Mouse (Mus musculus) limb, embryonic 14.5 days (tissue): ENCODE measurements around the gene Olfr530. TPM values are rescaled to one million over a fixed set of nuclear protein-coding genes. Genes with fewer than 3 reads are reported as not detected.

ENCODE experiments used
- ATAC-seq: fragments of 200-750 bp; cut with Nextera tagmentation; 2 replicates; pipeline ENCODE4 v1.8.0; 2017; ENCODE audit warnings: low read depth, moderate number of reproducible peaks, moderate TSS enrichment; ENCODE audit not compliant: low FRiP score
- DNase-seq: peaks from one replicate; pipeline ENCODE4 v3.0.0-alpha.2; 2015; ENCODE audit warnings: low spot score
- H3K27ac ChIP-seq: fragments of 300-500 bp; sonication (generic); replicated peaks from 2 replicates; pipeline ENCODE4 v1.5.1; 2014; ENCODE audit warnings: low read depth, mild to moderate bottlenecking, low read length, moderate library complexity, mixed read lengths
- H3K27me3 ChIP-seq: fragments of 300-500 bp; sonication (generic); 2 replicates; pipeline ENCODE4 v1.6.1; 2014; ENCODE audit warnings: low read length, mixed read lengths; ENCODE audit not compliant: control insufficient read depth, insufficient read depth
- H3K36me3 ChIP-seq: fragments of 300-500 bp; sonication (generic); 2 replicates; pipeline ENCODE4 v1.6.1; 2014; ENCODE audit warnings: mild to moderate bottlenecking, low read length, moderate library complexity, mixed read lengths; ENCODE audit not compliant: control insufficient read depth, insufficient read depth
- H3K4me1 ChIP-seq: fragments of 300-500 bp; sonication (generic); 2 replicates; pipeline ENCODE4 v1.6.1; 2014; ENCODE audit warnings: antibody characterized with exemption, low read length, mixed read lengths; ENCODE audit not compliant: control insufficient read depth, insufficient read depth
- H3K4me2 ChIP-seq: fragments of 300-500 bp; sonication (generic); replicated peaks from 2 replicates; pipeline ENCODE4 v1.6.1; 2014; ENCODE audit warnings: low read depth, mild to moderate bottlenecking, low read length, moderate library complexity; ENCODE audit not compliant: severe bottlenecking
- H3K4me3 ChIP-seq: fragments of 300-500 bp; sonication (generic); replicated peaks from 2 replicates; pipeline ENCODE4 v1.5.1; 2014; ENCODE audit warnings: low read length
- H3K9ac ChIP-seq: fragments of 300-500 bp; sonication (generic); 2 replicates; pipeline ENCODE4 v1.6.1; 2014; ENCODE audit warnings: mild to moderate bottlenecking, low read depth, low read length, moderate library complexity; ENCODE audit not compliant: severe bottlenecking
- H3K9me3 ChIP-seq: fragments of 300-500 bp; sonication (generic); 2 replicates; pipeline ENCODE4 v1.6.1; 2016; ENCODE audit warnings: low read length; ENCODE audit not compliant: control insufficient read depth
- POLR2A ChIP-seq: fragments of 200-500 bp; IDR thresholded peaks from 2 replicates; pipeline ENCODE4 v1.8.0; 2012; ENCODE audit warnings: inconsistent platforms, mild to moderate bottlenecking, moderate library complexity, borderline replicate concordance; ENCODE audit not compliant: insufficient read depth, insufficient read length; ENCODE audit errors: extremely low read depth
- WGBS: fragments of 180-500 bp; shearing (Covaris S2); extraction: QIAGEN DNeasy Blood & Tissue Kit; methylation state at CpG from one replicate; pipeline ENCODE4 v1.1.7; 2014; 5-methylcytosine and 5-hydroxymethylcytosine counted together
- polyA plus RNA-seq, 2 experiments: library from polyadenylated mRNA; depleted of rRNA in 1 of 2; stranded (reverse) in 1 of 2; unstranded in 1 of 2; fragments of >200 nt; fragmentation: Nextera tagmentation in 1 of 2; extraction: Ambion mirVana in 1 of 2; gene quantifications; 2 replicates each; pipeline versions ENCODE4 v1.2.1 to v1.2.3; 2012 to 2014

Olfr530 gene
- polyA plus RNA-seq (2012; rRNA removed), result not detected in 2 replicates
- not detected in 2 replicates for polyA plus RNA-seq (2014; fragmentation: Nextera tagmentation; extraction: Ambion mirVana)

- no peaks in the 10 kb centered on the region for H3K27me3 ChIP-seq
- DNase-seq (no peak), ATAC-seq (no peak)
- no peak within 1 kb of the TSS for H3K4me3 ChIP-seq
- no peak within 1 kb of the TSS for H3K4me2 ChIP-seq
- H3K4me1 ChIP-seq, result no peaks in the 10 kb centered on the region
- no peak for TF ChIP-seq POLR2A
- H3K36me3 ChIP-seq, result no peaks in the 10 kb centered on the region
- no peak within 1 kb of the TSS for H3K9ac ChIP-seq
- no peaks in the 10 kb centered on the region for H3K9me3 ChIP-seq
- no peak within 1 kb of the TSS for H3K27ac ChIP-seq
- 19% methylated on average over 1 of the region's 1 CpGs for WGBS
Observed at GRCm38 (mm10) chr7:140376231-140376630, at the start of gene Olfr530. Gene Olfr530, minus strand, starts transcription at chr7:140376331.

- Histone ChIP-seq H3K9ac (no peak within 1 kb of the TSS), H3K9me3 (no peaks in the 10 kb centered on the region), H3K4me1 (no peaks in the 10 kb centered on the region), H3K27me3 (no peaks in the 10 kb centered on the region), H3K4me2 (no peak within 1 kb of the TSS), H3K36me3 (no peaks in the 10 kb centered on the region), H3K27ac (no peak within 1 kb of the TSS), H3K4me3 (no peak within 1 kb of the TSS)
- ATAC-seq (no peak), DNase-seq (no peak)
- TF ChIP-seq POLR2A, result no peak
- WGBS, result 95% methylated on average over 1 of the region's 1 CpGs
Observed at GRCm38 (mm10) chr7:140421539-140421938, 45.4 kb upstream of the Olfr530 start, which contains the start of gene Olfr532. Gene Olfr532, minus strand, starts transcription at chr7:140421639.

GRCm38 (mm10) chr7:140402818-140403217 is 26.7 kb upstream of the Olfr530 start, which contains the start of gene Olfr531:
Gene Olfr531, minus strand, starts transcription at chr7:140402918.
- H3K27ac ChIP-seq, result no peak within 1 kb of the TSS
- WGBS, result 72% methylated on average over 1 of the region's 1 CpGs
- H3K4me1 ChIP-seq, result no peaks in the 10 kb centered on the region
- H3K36me3 ChIP-seq, result no peaks in the 10 kb centered on the region
- H3K27me3 ChIP-seq, result no peaks in the 10 kb centered on the region
- H3K4me2 ChIP-seq, result no peak within 1 kb of the TSS
- H3K4me3 ChIP-seq, result no peak within 1 kb of the TSS
- no peak within 1 kb of the TSS for H3K9ac ChIP-seq
- DNase-seq, result no peak
- no peak for ATAC-seq
- TF ChIP-seq POLR2A, result no peak
- no peaks in the 10 kb centered on the region for H3K9me3 ChIP-seq

- no peak overlapping the region for H3K4me3 ChIP-seq
- H3K4me1 ChIP-seq, result no peaks in the 10 kb centered on the region
- H3K27me3 ChIP-seq, result no peaks in the 10 kb centered on the region
- H3K4me2 ChIP-seq, result no peak overlapping the region
- no peak overlapping the region for H3K27ac ChIP-seq
- H3K9ac ChIP-seq, result no peak overlapping the region
- TF ChIP-seq POLR2A, result no peak
- no peaks in the 10 kb centered on the region for H3K36me3 ChIP-seq
- H3K9me3 ChIP-seq, result no peaks in the 10 kb centered on the region
- no peak for DNase-seq
- 93% methylated on average over 2 of the region's 2 CpGs for WGBS
- ATAC-seq, result no peak
Observed at GRCm38 (mm10) chr7:140376911-140377310, 780 bp upstream of the Olfr530 start.

GRCm38 (mm10) chr7:140374300-140374699 is 1.8 kb downstream of the Olfr530 start:
- TF ChIP-seq POLR2A, result no peak
- Histone ChIP-seq H3K9ac (no peak overlapping the region), H3K27ac (no peak overlapping the region), H3K4me2 (no peak overlapping the region), H3K9me3 (no peaks in the 10 kb centered on the region), H3K36me3 (no peaks in the 10 kb centered on the region), H3K27me3 (no peaks in the 10 kb centered on the region), H3K4me1 (no peaks in the 10 kb centered on the region), H3K4me3 (no peak overlapping the region)
- DNase-seq (no peak), ATAC-seq (no peak)
- WGBS, result 60% methylated on average over 4 of the region's 4 CpGs

GRCm38 (mm10) chr7:140361571-140361970 is 14.6 kb downstream of the Olfr530 start, which contains the start of gene Olfr60:
Gene Olfr60, minus strand, starts transcription at chr7:140361671.
- Histone ChIP-seq H3K4me3 (no peak within 1 kb of the TSS), H3K4me1 (no peaks in the 10 kb centered on the region), H3K36me3 (no peaks in the 10 kb centered on the region), H3K9ac (no peak within 1 kb of the TSS), H3K27me3 (no peaks in the 10 kb centered on the region), H3K4me2 (no peak within 1 kb of the TSS), H3K9me3 (no peaks in the 10 kb centered on the region), H3K27ac (no peak within 1 kb of the TSS)
- DNase-seq (no peak), ATAC-seq (no peak)
- 67% methylated on average over 3 of the region's 3 CpGs for WGBS
- TF ChIP-seq POLR2A, result no peak
